Mouse (Mus musculus) heart, postnatal 25 days (tissue): ENCODE measurements around the gene Hs1bp3. TPM values are rescaled to one million over a fixed set of nuclear protein-coding genes. Genes with fewer than 3 reads are reported as not detected.
A peak's percentile ranks its signal among the peaks of the same experiment; 100 is the strongest.

Source experiments
- DNase-seq: peaks from one replicate; pipeline ENCODE4 v3.0.0; 2022; ENCODE audit warnings: low spot score
- intact Hi-C: fragments of 180-260 bp; cut with DNase I; formaldehyde crosslinking; loops from one replicate; pipeline ENCODE4 v1.15.1; 2025
- total RNA-seq, 2 experiments: library from RNA; stranded (reverse); gene quantifications; 2 replicates each; pipeline ENCODE4 v1.2.3; 2021

Gene Hs1bp3
- total RNA-seq = 10 to 100 TPM; 11.9 to 14.1 TPM

DNA sequence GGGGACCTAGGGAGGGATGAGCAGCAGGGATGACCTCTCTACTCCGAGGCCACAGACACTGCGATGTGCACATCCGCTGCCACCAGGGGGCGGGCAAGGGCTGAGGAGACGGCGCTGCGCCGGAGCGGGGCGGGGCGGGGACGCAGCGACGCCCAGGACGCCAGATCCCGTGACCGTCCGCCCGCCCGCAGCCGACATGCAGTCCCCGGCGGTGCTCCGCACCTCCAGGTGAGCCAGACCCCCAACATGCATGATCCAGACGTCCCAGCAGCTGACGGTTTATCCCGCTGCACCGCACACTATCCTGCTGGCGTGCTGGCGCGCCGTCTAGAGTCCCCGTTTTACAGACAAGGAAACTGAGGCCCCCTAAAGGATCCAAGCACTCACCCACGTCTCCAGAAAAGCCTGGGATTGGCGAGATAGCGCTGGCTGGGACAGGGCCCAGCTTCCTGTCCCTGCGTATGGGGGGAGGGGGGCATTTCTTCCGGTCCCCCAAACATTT lies at the start of gene Hs1bp3:
Gene Hs1bp3 (plus strand): TSS at position 163 of the 502 bp plus-strand sequence.
- DNase-seq = peak; percentile 65
- intact Hi-C loops = loop anchor here (10.0 kb wide), 1 partner anchor 571 kb away; no protein-coding TSS in a partner anchor

DNA sequence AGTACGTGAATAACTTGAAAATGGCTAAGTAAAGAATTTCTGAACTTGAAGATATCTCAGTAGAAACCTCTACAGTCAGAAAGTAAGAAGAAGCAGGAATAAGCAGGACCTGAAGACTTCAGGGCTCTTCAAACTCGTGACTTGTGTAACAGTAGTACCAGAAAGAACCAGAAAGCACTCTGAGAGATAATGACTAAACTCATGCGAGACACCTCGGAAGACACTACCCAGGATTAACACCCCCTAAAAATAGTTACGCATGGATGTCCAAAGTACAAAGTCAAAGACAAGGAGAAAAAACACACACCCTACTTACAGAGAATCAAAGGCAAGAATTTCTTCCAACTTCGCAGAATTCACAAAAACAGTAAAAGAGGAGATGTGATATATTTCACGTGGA lies 46.9 kb upstream of the Hs1bp3 start:
- DNase-seq = no peak
- intact Hi-C loops = no loop called here

- DNase-seq = no peak
- intact Hi-C loops = no loop called here
Observed at GRCm38 (mm10) chr12:8269627-8270026, 43.6 kb upstream of the Hs1bp3 start.

- no peak for DNase-seq
- intact Hi-C loops = no loop called here
Observed at GRCm38 (mm10) chr12:8271405-8271804, 41.8 kb upstream of the Hs1bp3 start.

DNA sequence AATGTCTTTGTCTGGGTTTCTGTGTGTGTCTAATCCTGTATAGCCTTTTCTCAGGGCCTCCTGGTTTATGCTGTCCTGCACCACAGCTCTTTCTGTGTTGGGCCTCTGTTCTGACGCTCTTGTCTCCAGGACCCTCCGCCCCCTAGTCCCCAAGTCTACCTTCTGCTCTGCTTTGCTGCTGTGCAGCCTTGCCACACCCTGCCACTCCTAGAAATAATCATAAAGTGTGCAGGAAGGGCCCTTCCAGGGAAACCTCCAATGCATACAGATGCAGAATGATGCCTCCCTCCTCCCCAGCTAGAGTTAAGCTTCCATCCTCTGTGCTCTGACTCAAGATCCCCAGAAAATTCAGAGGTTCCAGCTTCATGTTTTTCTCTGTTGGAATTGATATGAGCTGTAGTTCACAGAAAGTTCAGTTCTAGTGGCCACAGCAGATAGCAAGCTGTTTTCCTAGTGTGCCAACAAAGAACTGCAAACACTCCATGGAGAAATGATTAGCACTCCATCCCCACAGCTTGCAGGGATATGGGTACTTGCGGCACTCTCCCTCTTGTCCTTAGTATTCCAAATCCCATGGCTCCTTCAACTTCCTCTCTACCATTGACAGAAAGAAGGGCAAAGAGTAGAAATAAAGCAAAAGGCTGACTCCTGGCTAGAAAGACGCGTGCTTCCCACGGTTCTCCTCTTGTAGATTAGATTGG lies 39.6 kb upstream of the Hs1bp3 start:
- intact Hi-C loops = no loop called here
- no peak for DNase-seq

GRCm38 (mm10) chr12:8275424-8275823 lies 37.8 kb upstream of the Hs1bp3 start:
- intact Hi-C loops = no loop called here
- DNase-seq = no peak

DNA sequence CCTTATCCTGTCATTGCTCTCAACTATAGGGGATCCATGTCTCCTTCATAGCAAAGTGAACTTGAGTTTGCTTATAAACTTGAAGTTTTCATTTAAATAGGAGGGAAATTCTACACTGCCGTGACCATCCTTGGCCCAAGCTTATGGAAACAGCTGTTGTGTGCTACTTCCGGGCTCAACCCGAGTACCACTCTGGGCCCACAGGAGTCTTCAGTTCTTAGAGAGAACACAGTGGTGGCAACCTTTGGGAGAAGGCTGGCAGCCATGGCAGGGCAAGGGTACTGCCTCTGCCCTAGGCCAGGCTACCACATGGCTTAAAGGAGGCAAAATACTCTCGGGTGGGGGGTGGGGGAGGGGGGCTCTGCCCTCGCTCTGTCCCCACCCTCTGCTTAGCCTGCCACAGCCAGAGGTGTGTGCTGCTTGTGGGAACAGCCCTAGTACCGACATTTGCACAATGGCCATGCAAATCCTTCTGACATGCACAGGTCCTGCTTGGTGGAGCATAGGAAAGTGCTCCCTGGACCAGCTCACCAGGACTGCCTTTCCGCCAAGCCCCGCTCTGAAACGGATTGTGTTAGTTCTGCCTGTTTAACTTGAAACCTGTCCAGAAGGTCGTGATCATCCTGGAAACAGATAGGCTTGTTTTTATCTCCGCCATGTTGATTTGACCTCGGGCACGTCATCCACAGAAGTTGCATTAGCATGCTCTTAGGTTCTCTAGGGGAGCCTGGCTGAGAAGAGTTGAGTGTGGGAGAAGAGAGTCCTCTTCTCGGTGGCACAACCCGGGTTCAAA lies 31.8 kb upstream of the Hs1bp3 start:
- intact Hi-C loops = no loop called here
- no peak for DNase-seq

GRCm38 (mm10) chr12:8287970-8288369 lies 25.3 kb upstream of the Hs1bp3 start:
- intact Hi-C loops = no loop called here
- no peak for DNase-seq

DNA sequence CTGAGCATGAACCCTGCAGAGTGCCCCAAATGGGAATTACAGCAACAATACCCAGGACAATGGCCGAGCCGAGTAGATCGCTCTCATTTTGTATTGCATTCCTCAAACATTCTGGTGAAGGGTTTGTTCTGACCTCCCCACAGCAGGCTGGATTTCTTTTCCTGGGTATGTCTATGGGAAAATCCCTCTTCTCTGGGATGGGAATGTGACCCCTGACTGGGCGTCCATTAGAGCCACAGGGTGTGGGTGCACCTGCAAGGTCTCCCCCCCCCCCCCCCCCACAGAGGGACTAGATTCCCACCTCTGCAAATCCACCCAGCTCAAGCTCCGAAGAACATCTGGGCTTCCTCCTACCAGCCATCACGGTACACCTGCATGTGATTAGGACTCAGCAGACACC lies 24.1 kb upstream of the Hs1bp3 start:
- DNase-seq = no peak
- intact Hi-C loops = no loop called here

GRCm38 (mm10) chr12:8289499-8289898 lies 23.7 kb upstream of the Hs1bp3 start:
- intact Hi-C loops = no loop called here
- no peak for DNase-seq

GRCm38 (mm10) chr12:8291157-8291853 lies 21.9 kb upstream of the Hs1bp3 start:
- intact Hi-C loops = loop anchor here (5.0 kb wide), 1 partner anchor 49 kb away; no protein-coding TSS in a partner anchor
- no peak for DNase-seq

DNA sequence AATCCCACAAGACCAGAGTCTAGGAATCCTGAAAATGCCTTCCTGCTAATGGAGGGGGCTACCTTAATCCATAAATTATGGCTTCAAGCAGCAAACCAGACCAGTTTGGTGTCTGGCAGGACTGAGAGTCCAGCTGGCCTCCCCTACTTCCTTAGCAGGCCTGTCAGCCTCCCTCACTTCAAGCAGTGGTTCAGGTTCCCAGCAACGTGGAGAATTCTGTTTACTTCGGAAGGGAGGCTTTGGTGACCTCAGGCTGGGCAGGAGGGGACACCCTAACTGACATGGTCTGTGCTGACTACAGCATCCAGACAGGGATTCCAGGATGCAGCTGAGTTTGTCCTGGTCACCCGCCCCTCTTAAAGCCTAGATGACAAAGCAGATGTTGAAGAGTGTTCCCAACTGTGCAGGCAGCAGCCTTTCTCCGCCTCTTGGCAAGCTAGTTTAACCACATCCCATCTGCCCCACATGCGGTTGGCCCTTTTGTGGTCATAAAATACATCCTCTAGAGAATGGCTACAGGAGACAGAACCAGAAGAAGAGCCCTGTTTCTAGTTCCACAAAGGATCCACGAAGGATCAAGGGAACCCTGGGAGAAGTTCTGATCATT lies 17.8 kb upstream of the Hs1bp3 start:
- no peak for DNase-seq
- intact Hi-C loops = no loop called here

GRCm38 (mm10) chr12:8296154-8296553 lies 17.1 kb upstream of the Hs1bp3 start:
- intact Hi-C loops = no loop called here
- DNase-seq = no peak

- no peak for DNase-seq
- intact Hi-C loops = no loop called here
Observed at GRCm38 (mm10) chr12:8297586-8298214, 15.5 kb upstream of the Hs1bp3 start.

GRCm38 (mm10) chr12:8298361-8299142 lies 14.7 kb upstream of the Hs1bp3 start:
- DNase-seq = no peak
- intact Hi-C loops = no loop called here

GRCm38 (mm10) chr12:8299143-8300110 lies 13.8 kb upstream of the Hs1bp3 start:
- no peak for DNase-seq
- intact Hi-C loops = no loop called here

GRCm38 (mm10) chr12:8300111-8300480 lies 13.1 kb upstream of the Hs1bp3 start:
- intact Hi-C loops = no loop called here
- DNase-seq = no peak

DNA sequence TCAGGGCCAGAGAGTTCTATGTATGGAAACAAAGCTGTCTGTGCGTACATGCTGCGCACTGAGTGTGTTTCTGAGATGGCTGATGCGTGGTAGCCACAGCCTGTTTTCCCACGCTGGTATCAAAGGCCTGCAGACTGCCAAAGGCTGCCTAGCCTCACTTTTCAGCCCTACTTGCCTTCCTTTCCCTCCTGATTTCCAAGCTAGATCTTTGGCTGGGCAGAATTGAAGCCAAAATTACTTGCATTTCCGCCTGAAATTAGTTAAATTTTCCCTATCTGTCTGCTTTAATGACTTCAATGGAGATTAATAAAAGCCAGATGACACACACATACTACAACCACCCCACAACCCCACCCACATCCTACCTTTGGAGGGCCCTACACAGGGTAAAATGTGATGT lies 12.7 kb upstream of the Hs1bp3 start:
- intact Hi-C loops = no loop called here
- DNase-seq = no peak
